Mouse (Mus musculus) stomach, embryonic 16.5 days (tissue): ENCODE results near the gene Rsad1. TPM values are rescaled to one million over a fixed set of nuclear protein-coding genes. Genes with fewer than 3 reads are reported as not detected.

Experiments used
- ATAC-seq: fragments of 200-750 bp; cut with Nextera tagmentation; 2 replicates; pipeline ENCODE4 v1.8.0; 2017; ENCODE audit warnings: moderate number of reproducible peaks, moderate TSS enrichment; ENCODE audit not compliant: insufficient read depth, low FRiP score
- H3K27ac ChIP-seq: fragments of 300-500 bp; sonication (generic); 2 replicates; pipeline ENCODE4 v1.5.1; 2014; ENCODE audit warnings: low read length
- H3K27me3 ChIP-seq: fragments of 300-500 bp; sonication (generic); 2 replicates; pipeline ENCODE4 v1.6.1; 2014; ENCODE audit warnings: low read length, control low read depth, mixed read lengths; ENCODE audit not compliant: control insufficient read depth, insufficient read depth
- H3K36me3 ChIP-seq: fragments of 300-500 bp; sonication (generic); 2 replicates; pipeline ENCODE4 v1.6.1; 2014; ENCODE audit warnings: low read length; ENCODE audit not compliant: control insufficient read depth, insufficient read depth
- H3K4me1 ChIP-seq: fragments of 300-500 bp; sonication (generic); 2 replicates; pipeline ENCODE4 v1.6.1; 2014; ENCODE audit warnings: low read length, control low read depth, mixed read lengths; ENCODE audit not compliant: control insufficient read depth, insufficient read depth
- H3K4me2 ChIP-seq: fragments of 300-500 bp; sonication (generic); 2 replicates; pipeline ENCODE4 v1.6.1; 2014; ENCODE audit warnings: low read depth, low read length, mixed read lengths
- H3K4me3 ChIP-seq: fragments of 300-500 bp; sonication (generic); replicated peaks from 2 replicates; pipeline ENCODE4 v1.5.1; 2014; ENCODE audit warnings: mild to moderate bottlenecking, low read length
- H3K9ac ChIP-seq: fragments of 300-500 bp; sonication (generic); 2 replicates; pipeline ENCODE4 v1.6.1; 2014; ENCODE audit warnings: low read length
- H3K9me3 ChIP-seq: fragments of 300-500 bp; sonication (generic); replicated peaks from 2 replicates; pipeline ENCODE4 v1.6.1; 2016; ENCODE audit warnings: low read length, control low read depth; ENCODE audit not compliant: control insufficient read depth
- WGBS: fragments of 180-500 bp; shearing (Covaris S2); extraction: QIAGEN DNeasy Blood & Tissue Kit; methylation state at CpG from one replicate; pipeline ENCODE4 v1.1.7; 2014; 5-methylcytosine and 5-hydroxymethylcytosine counted together
- polyA plus RNA-seq: library from polyadenylated mRNA; unstranded; fragments of >200 nt; fragmentation: Nextera tagmentation; extraction: Ambion mirVana; gene quantifications from 2 replicates; pipeline ENCODE4 v1.2.1, GENCODE M21; 2015

The Rsad1 gene
- polyA plus RNA-seq, result 3.1 and 3.3 TPM in 2 replicates

DNA sequence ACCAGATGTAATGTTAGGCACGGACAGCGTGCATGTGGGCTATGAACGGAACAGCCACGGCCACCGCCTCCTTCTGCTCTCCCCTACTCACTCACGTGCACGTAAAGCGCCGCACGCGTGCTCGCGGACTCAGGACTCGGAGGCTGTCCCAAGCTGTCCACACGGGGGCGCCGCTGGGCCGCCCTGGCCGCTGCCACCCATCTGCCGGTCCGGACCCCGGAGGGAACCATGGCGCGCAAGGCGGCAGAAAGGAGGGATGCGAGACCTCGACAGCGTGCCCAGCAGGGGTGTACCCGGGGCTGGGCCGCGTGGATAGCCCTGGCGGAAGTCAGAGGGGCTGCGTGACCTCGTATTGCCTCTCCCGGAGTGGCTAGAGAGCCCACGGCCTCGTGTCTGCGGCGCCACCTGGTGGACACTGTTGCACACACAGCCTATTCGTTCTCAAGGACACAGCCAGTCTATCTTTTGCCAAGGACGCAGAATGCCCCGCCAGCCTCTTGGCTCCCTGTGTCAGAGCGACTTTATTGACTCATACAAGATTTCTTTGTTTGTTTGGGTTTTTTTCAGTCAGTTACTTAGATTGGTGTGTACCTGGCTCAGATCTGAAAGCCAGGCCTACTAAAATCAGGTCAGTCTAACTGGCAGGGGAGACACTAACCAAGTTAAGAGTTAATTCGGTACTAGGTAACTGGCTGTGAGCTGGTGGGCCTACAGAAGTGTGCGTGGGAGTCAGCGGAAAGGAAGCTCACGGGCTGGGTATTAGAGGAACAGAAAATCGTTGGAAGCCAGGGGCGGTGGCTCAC, at the start of gene Rsad1:
Gene Rsad1, minus strand, starts transcription at position 368 of the 803 bp plus-strand sequence.
- peaks cover 6% of the 10 kb centered on the region for H3K4me1 ChIP-seq
- no peaks in the 10 kb centered on the region for H3K27me3 ChIP-seq
- peak within 1 kb of the TSS; percentile 63 for H3K4me3 ChIP-seq
- peak; percentile 87 for ATAC-seq
- H3K36me3 ChIP-seq, result no peaks in the 10 kb centered on the region
- H3K27ac ChIP-seq, result peak within 1 kb of the TSS; percentile 86
- peak within 1 kb of the TSS; percentile 78 for H3K9ac ChIP-seq
- peak within 1 kb of the TSS; percentile 84 for H3K4me2 ChIP-seq
- WGBS, result 3% methylated on average over 49 of the region's 49 CpGs
- H3K9me3 ChIP-seq, result no peaks in the 10 kb centered on the region

DNA sequence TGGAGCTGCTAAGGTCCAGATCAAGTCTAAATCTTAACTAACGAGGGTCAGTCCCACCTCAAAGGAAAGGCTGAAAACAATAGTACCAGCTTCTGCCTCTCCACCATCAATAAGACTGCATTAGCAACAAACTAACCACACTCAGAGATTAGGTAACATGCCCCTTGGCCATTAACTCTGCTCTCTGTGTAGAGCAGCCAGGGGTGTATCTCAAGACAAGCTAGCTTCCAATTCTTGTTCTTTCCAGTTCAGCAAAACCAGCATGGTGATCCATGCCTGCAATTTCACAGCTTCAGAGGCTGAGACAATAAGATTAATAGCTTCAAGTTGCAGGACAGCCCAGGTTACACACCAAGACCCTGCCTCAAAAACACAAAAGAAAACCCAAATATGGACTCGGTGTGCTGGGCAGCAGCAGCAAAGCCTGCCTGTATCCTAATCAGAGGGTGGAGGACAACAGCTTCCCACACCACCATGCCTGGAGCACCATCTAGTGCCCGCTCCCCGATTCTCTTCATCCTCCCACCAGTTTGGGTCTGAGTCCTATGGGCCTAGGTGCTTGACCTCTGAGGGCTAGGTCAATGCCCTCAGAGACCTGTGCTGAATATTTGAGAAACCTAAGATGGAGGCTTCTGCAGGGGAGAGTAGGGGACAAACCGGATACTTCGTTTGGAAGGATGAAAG, 49.5 kb upstream of the Rsad1 start:
- WGBS, result 65% methylated on average over 6 of the region's 6 CpGs
- ATAC-seq, result no peak
- no peak overlapping the region for H3K4me2 ChIP-seq

DNA sequence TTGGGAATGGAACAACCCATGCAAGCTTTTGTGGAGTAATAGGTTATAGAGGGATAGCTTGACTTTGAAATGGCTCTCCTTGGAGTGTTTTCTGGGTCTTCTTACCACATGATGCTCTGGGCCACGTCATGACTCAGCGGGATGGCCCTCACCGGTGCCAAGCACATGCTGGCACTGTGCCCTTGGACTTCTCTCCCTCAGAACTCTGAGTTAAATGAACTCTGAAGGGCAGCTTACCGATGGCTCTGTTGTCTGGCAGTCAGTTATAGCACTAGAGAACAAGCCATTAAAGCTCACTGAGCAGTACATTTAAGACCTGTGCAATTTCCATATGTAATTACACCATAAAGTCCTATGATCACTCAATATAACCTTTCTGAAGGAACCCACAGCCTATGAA, 48.3 kb upstream of the Rsad1 start:
- Histone ChIP-seq H3K4me3 (no peak overlapping the region), H3K9me3 (no peaks in the 10 kb centered on the region), H3K9ac (no peak overlapping the region), H3K27ac (no peak overlapping the region), H3K4me2 (no peak overlapping the region), H3K27me3 (no peaks in the 10 kb centered on the region), H3K4me1 (peaks cover 5% of the 10 kb centered on the region), H3K36me3 (no peaks in the 10 kb centered on the region)
- ATAC-seq, result no peak
- WGBS, result 80% methylated on average over 4 of the region's 4 CpGs

More for the DNA sequence above, 49.5 kb upstream of the Rsad1 start:
- Histone ChIP-seq H3K9ac (no peak overlapping the region), H3K4me3 (no peak overlapping the region), H3K36me3 (no peaks in the 10 kb centered on the region), H3K27me3 (no peaks in the 10 kb centered on the region), H3K9me3 (no peaks in the 10 kb centered on the region), H3K27ac (no peak overlapping the region), H3K4me1 (peaks cover 6% of the 10 kb centered on the region)

GRCm38 (mm10) chr11:94596311-94596852, 47.3 kb upstream of the Rsad1 start:
- Histone ChIP-seq H3K27me3 (no peaks in the 10 kb centered on the region), H3K36me3 (no peaks in the 10 kb centered on the region), H3K27ac (no peak overlapping the region), H3K4me2 (no peak overlapping the region), H3K4me1 (peaks cover under 1% of the 10 kb centered on the region; the same call in 1 of the 2 replicates), H3K9me3 (no peaks in the 10 kb centered on the region), H3K9ac (no peak overlapping the region), H3K4me3 (no peak overlapping the region)
- 63% methylated on average over 7 of the region's 7 CpGs for WGBS
- 0 out of 2 replicates have a peak, but pooled peaks have one; percentile 25 for ATAC-seq

DNA sequence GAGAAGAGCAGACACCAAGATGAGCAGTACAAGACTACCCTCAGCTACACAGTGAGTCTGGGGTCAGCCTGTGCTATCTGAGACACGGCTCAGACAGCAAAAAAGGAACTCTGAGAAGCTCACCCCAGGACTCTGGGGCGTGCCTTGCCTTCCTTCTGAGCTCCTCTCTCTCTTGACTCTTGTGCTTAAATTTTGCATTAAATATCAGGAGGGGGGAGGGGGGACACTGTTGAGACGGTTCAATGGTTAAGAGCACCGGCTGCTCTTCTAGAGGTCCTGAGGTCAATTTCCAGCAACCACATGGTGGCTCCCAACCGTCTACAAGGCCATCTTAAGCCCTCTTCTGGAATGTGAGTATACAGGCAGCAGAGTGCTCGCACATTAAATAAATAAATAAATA, 38.5 kb upstream of the Rsad1 start:
- Histone ChIP-seq H3K4me3 (no peak overlapping the region), H3K36me3 (no peaks in the 10 kb centered on the region), H3K4me1 (peaks cover 7% of the 10 kb centered on the region), H3K27ac (no peak overlapping the region), H3K9me3 (no peaks in the 10 kb centered on the region), H3K27me3 (no peaks in the 10 kb centered on the region), H3K4me2 (no peak overlapping the region), H3K9ac (no peak overlapping the region)
- WGBS, result 80% methylated on average over 6 of the region's 6 CpGs
- no peak for ATAC-seq

- H3K27ac ChIP-seq, result no peak overlapping the region
- no peak for ATAC-seq
- H3K27me3 ChIP-seq, result no peaks in the 10 kb centered on the region
- no peaks in the 10 kb centered on the region for H3K4me1 ChIP-seq
- H3K4me2 ChIP-seq, result no peak overlapping the region
- no peaks in the 10 kb centered on the region for H3K9me3 ChIP-seq
- no peak overlapping the region for H3K9ac ChIP-seq
- H3K36me3 ChIP-seq, result no peaks in the 10 kb centered on the region
- no peak overlapping the region for H3K4me3 ChIP-seq
- 93% methylated on average over 9 of the region's 9 CpGs for WGBS
Measured at GRCm38 (mm10) chr11:94585091-94585490, 36.0 kb upstream of the Rsad1 start.

DNA sequence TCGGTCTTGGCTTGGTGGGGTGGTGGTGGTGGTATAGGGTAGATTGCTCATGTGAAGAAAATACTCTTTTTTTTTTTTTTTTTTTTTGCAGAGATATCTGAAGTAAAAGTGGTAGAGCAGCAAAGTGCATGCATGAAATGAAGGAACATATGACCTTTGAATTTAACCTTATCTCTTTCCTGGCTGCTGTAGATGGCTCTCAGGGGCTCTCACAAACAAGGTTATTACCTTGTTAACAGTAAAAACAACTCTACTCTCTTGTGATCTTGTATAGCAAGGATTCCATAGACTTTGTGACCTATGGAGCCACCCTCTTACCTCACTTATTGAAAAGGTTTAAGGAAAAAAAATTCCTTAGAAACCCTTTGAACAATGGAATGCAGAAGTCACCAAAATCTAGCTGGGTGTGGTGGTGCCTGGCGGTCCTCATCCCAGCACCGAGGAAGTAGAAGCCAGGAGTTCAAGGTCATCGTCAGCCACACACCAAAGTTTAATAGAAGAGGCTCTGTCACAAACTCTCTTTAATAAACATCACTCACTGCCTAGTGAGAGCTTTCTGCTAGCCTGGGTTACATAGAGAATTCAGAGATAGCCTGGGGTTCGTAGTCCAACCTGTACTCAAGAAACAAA, 31.2 kb upstream of the Rsad1 start:
- H3K4me3 ChIP-seq, result no peak overlapping the region
- no peak overlapping the region for H3K27ac ChIP-seq
- H3K9me3 ChIP-seq, result no peaks in the 10 kb centered on the region
- WGBS, result 77% methylated on average over 5 of the region's 5 CpGs
- no peaks in the 10 kb centered on the region for H3K36me3 ChIP-seq
- H3K27me3 ChIP-seq, result no peaks in the 10 kb centered on the region
- H3K9ac ChIP-seq, result no peak overlapping the region
- no peak for ATAC-seq
- H3K4me1 ChIP-seq, result no peaks in the 10 kb centered on the region
- no peak overlapping the region for H3K4me2 ChIP-seq

DNA sequence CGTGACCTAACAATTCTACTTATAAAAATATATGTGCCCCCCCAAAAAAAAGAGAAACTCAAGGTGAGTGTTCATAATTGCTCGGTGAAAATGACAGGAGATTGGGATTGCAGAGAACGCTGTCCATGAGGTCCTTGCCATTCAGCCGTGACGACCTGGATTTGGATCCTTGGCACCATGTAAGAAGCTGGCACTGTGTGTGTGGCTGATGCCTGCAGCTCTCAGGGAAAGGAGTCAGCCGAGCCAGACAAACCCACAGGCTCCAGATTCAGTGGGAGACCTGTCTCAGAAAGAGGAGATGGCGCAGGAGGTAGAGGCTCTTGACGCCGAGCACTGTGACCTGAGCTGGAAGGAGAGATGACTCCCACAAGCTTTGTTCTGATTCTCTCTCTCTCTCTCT, 27.3 kb upstream of the Rsad1 start:
- no peak for ATAC-seq
- no peaks in the 10 kb centered on the region for H3K4me1 ChIP-seq
- H3K9ac ChIP-seq, result no peak overlapping the region
- no peaks in the 10 kb centered on the region for H3K9me3 ChIP-seq
- no peak overlapping the region for H3K27ac ChIP-seq
- no peak overlapping the region for H3K4me2 ChIP-seq
- no peaks in the 10 kb centered on the region for H3K36me3 ChIP-seq
- H3K27me3 ChIP-seq, result no peaks in the 10 kb centered on the region
- no peak overlapping the region for H3K4me3 ChIP-seq
- 91% methylated on average over 9 of the region's 9 CpGs for WGBS

GRCm38 (mm10) chr11:94575036-94575435, 26.0 kb upstream of the Rsad1 start:
- H3K27ac ChIP-seq, result no peak overlapping the region
- WGBS, result 61% methylated on average over 2 of the region's 2 CpGs
- no peaks in the 10 kb centered on the region for H3K27me3 ChIP-seq
- H3K4me1 ChIP-seq, result no peaks in the 10 kb centered on the region
- no peak overlapping the region for H3K4me3 ChIP-seq
- H3K4me2 ChIP-seq, result no peak overlapping the region
- no peaks in the 10 kb centered on the region for H3K36me3 ChIP-seq
- H3K9ac ChIP-seq, result no peak overlapping the region
- no peaks in the 10 kb centered on the region for H3K9me3 ChIP-seq
- no peak for ATAC-seq
